Mouse (Mus musculus) lung, postnatal 0 days (tissue): Measurements from ENCODE around the gene Tmem132d.

Experiments used
- CTCF ChIP-seq: IDR thresholded peaks from 2 replicates; pipeline ENCODE4 v1.5.1; 2016; ENCODE audit warnings: antibody characterized with exemption, mild to moderate bottlenecking
- EP300 ChIP-seq: IDR thresholded peaks from 2 replicates; pipeline ENCODE4 v1.6.1; 2016; ENCODE audit warnings: antibody characterized with exemption, mild to moderate bottlenecking, control low read depth

DNA sequence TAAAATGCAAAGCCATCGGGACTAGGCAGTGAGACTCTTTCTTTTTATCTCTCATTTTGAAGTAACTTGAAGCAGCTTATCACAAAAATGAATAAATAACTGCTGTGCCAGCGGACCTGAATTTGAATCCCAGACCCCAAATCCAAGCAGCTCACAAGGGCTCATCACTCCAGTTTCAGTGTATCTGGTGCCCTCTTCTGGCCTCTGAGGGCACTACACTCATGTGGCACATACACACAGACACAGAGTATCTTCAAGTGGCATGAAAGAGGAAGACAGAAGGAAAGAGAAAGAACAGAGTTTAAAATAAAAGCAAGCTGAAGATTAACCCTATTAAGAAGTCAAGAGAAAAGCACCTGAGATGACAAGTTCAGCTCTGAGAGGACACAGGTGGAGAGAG, 10.8 kb downstream of the Tmem132d start:
- TF ChIP-seq CTCF (no peak), EP300 (no peak)
